Mouse (Mus musculus) stomach, postnatal 0 days (tissue): Measurements from ENCODE around the gene Gm11011.

Experiments
- CTCF ChIP-seq: IDR thresholded peaks from 2 replicates; pipeline ENCODE4 v1.5.1; 2016; ENCODE audit warnings: antibody characterized with exemption, low read depth, mild to moderate bottlenecking, moderate library complexity
- EP300 ChIP-seq: optimal IDR thresholded peaks from 2 replicates; pipeline ENCODE3; 2016; ENCODE audit warnings: antibody characterized with exemption

GRCm38 (mm10) chr2:169609956-169610355 is 22.4 kb upstream of the Gm11011 start:
- TF ChIP-seq CTCF (no peak), EP300 (no peak)
